Mouse (Mus musculus) lung, adult 2 months (tissue): ENCODE data around the gene Lamc3.

Source experiments
- CTCF ChIP-seq: fragments of 200-500 bp; IDR thresholded peaks from 2 replicates; pipeline ENCODE4 v1.5.1; 2011; ENCODE audit warnings: mild to moderate bottlenecking, low read length, control low read depth; ENCODE audit not compliant: insufficient read depth
- POLR2A ChIP-seq: fragments of 200-500 bp; IDR thresholded peaks from 2 replicates; pipeline ENCODE4 v1.6.1; 2011; ENCODE audit warnings: low read depth, mild to moderate bottlenecking, control low read depth, low read length, borderline replicate concordance; ENCODE audit errors: extremely low read depth

GRCm38 (mm10) chr2:31869692-31870091 lies 17.4 kb upstream of the Lamc3 start:
- no peak for TF ChIP-seq CTCF
- TF ChIP-seq POLR2A, result no peak
